Mouse (Mus musculus): ENCODE data around the gene Rhobtb1.

- TF ChIP-seq CTCF (IDR thresholded peaks at IDR 0.05; ENCODE audit: borderline replicate concordance, insufficient read depth, low read length) (no peak), POLR2A (IDR thresholded peaks at IDR 0.05; ENCODE audit: low read depth, low read length) (no peak)
These were observed 188.8 kb downstream of the Rhobtb1 start for GRCm38 (mm10) chr10:69340001-69340400.
